Mouse (Mus musculus) adipose tissue, adult 10 weeks (tissue): ENCODE data around the gene Scgb1b12. TPM values are rescaled to one million over a fixed set of nuclear protein-coding genes. Genes with fewer than 3 reads are reported as not detected.

Source experiments
- polyA plus RNA-seq: library from polyadenylated mRNA; stranded (reverse); fragments of 350-450 nt; fragmentation: Illumina TruSeq; extraction: RNeasy Lipid Tissue Mini Kit (QIAGEN cat#74804); gene quantifications from one replicate; pipeline ENCODE4 v1.2.3, GENCODE M21; 2014; ENCODE audit warnings: low read depth, low replicate concordance

Gene Scgb1b12
- not detected for polyA plus RNA-seq

GRCm38 (mm10) chr7:32333882-32334281 lies at the start of gene Scgb1b12:
Gene Scgb1b12 (plus strand): TSS chr7:32334182.

GRCm38 (mm10) chr7:32327145-32327544 lies 6.8 kb upstream of the Scgb1b12 start, which contains the start of gene Scgb2b12:
Gene Scgb2b12 (minus strand): TSS chr7:32327245.

Other genes with a start within 250 kb of the Scgb1b12 start
- not detected for gene Scgb1b10, start 233.3 kb upstream of the Scgb1b12 start, polyA plus RNA-seq
- not detected for gene Scgb2b11, start 123.0 kb upstream of the Scgb1b12 start, polyA plus RNA-seq
- not detected for gene Scgb1b11, start 111.3 kb upstream of the Scgb1b12 start, polyA plus RNA-seq
- not detected for gene Scgb2b12, start 6.9 kb upstream of the Scgb1b12 start, polyA plus RNA-seq
- gene Scgb1b29, start 107.4 kb downstream of the Scgb1b12 start, polyA plus RNA-seq: not detected